Mouse (Mus musculus) neural tube, embryonic 15.5 days (tissue): ENCODE measurements around the gene Rps26. TPM values are rescaled to one million over a fixed set of nuclear protein-coding genes. Genes with fewer than 3 reads are reported as not detected.
"Not testable (repeated sequence)": the region's sequence is repeated elsewhere in the genome, so short reads cannot be mapped to it uniquely, and the experiment has no call there.

ENCODE experiments used
- ATAC-seq: fragments of 200-750 bp; cut with Nextera tagmentation; 2 replicates; pipeline ENCODE4 v1.8.0; 2017; ENCODE audit warnings: mild to moderate bottlenecking, moderate TSS enrichment, moderate library complexity; ENCODE audit not compliant: low FRiP score
- H3K27ac ChIP-seq: fragments of 300-500 bp; sonication (generic); replicated peaks from 2 replicates; pipeline ENCODE4 v1.5.1; 2015; ENCODE audit warnings: mild to moderate bottlenecking, inconsistent platforms
- H3K27me3 ChIP-seq: fragments of 300-500 bp; sonication (generic); replicated peaks from 2 replicates; pipeline ENCODE4 v1.6.1; 2015; ENCODE audit warnings: inconsistent platforms
- H3K36me3 ChIP-seq: fragments of 300-500 bp; sonication (generic); 2 replicates; pipeline ENCODE4 v1.6.1; 2015; ENCODE audit warnings: inconsistent platforms
- H3K4me1 ChIP-seq: fragments of 300-500 bp; sonication (generic); 2 replicates; pipeline ENCODE4 v1.6.1; 2015; ENCODE audit warnings: inconsistent platforms
- H3K4me2 ChIP-seq: fragments of 300-500 bp; sonication (generic); 2 replicates; pipeline ENCODE4 v1.6.1; 2015; ENCODE audit warnings: inconsistent platforms, mild to moderate bottlenecking, moderate library complexity
- H3K4me3 ChIP-seq: fragments of 300-500 bp; sonication (generic); replicated peaks from 2 replicates; pipeline ENCODE4 v1.5.1; 2015; ENCODE audit warnings: mild to moderate bottlenecking, inconsistent platforms
- H3K9ac ChIP-seq: fragments of 300-500 bp; sonication (generic); replicated peaks from 2 replicates; pipeline ENCODE4 v1.6.1; 2015; ENCODE audit warnings: mild to moderate bottlenecking, inconsistent platforms
- H3K9me3 ChIP-seq: fragments of 300-500 bp; sonication (generic); replicated peaks from 2 replicates; pipeline ENCODE4 v1.6.1; 2016; ENCODE audit warnings: inconsistent platforms
- WGBS: fragments of 180-500 bp; shearing (Covaris S2); methylation state at CpG from one replicate; pipeline ENCODE4 v1.1.7; 2015; ENCODE audit warnings: mixed read lengths; 5-methylcytosine and 5-hydroxymethylcytosine counted together
- polyA plus RNA-seq: library from polyadenylated mRNA; unstranded; fragments of >200 nt; fragmentation: Nextera tagmentation; extraction: Ambion mirVana; gene quantifications from 2 replicates; pipeline ENCODE4 v1.2.1, GENCODE M21; 2015

The Rps26 gene
- polyA plus RNA-seq, 1 experiment from 2014 or later: 381 TPM

- Histone ChIP-seq H3K4me1 (peaks cover 9% of the 10 kb centered on the region), H3K27ac (no peak overlapping the region), H3K4me3 (no peak overlapping the region), H3K4me2 (peak overlapping the region; percentile 35), H3K9ac (no peak overlapping the region), H3K9me3 (no peaks in the 10 kb centered on the region), H3K27me3 (no peaks in the 10 kb centered on the region), H3K36me3 (peaks cover 85% of the 10 kb centered on the region)
- no peak for ATAC-seq
- 12% methylated on average over 11 of the region's 11 CpGs for WGBS
These were observed 10.5 kb upstream of the Rps26 start for GRCm38 (mm10) chr10:128637011-128637410.

DNA sequence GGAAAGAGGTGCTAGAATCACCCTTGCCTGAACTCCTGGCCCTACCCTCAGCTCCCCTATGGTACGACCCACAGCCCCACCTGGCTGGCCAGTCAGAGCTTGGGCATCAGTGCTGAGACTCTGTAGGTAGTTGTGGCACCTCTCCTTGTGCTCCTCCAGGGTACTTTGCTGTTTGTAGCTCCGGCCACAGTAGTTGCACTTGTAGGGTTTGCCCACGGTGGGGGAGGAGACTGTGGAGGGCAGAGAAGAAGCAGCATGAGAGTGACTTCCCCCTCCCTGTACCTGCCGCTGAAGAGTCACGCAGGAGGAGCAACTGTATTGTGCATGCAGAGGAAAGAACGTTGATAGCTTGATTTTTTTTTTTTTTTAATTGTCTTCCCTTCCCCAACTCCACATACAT is 10.0 kb upstream of the Rps26 start:
- Histone ChIP-seq H3K36me3 (peaks cover 81% of the 10 kb centered on the region), H3K9me3 (no peaks in the 10 kb centered on the region), H3K4me3 (no peak overlapping the region), H3K4me1 (peaks cover 5% of the 10 kb centered on the region; the same call in 1 of the 2 replicates), H3K4me2 (peak overlapping the region; percentile 35; the same call in 1 of the 2 replicates), H3K9ac (no peak overlapping the region), H3K27ac (no peak overlapping the region), H3K27me3 (no peaks in the 10 kb centered on the region)
- ATAC-seq: no peak
- 45% methylated on average over 6 of the region's 6 CpGs for WGBS

- ATAC-seq: no peak
- WGBS: 97% methylated on average over 13 of the region's 13 CpGs
- Histone ChIP-seq H3K4me1 (peaks cover 5% of the 10 kb centered on the region; the same call in 1 of the 2 replicates), H3K36me3 (peaks cover 73% of the 10 kb centered on the region), H3K4me2 (no peak overlapping the region), H3K9me3 (no peaks in the 10 kb centered on the region), H3K9ac (no peak overlapping the region), H3K27me3 (no peaks in the 10 kb centered on the region), H3K4me3 (no peak overlapping the region), H3K27ac (no peak overlapping the region)
These were observed 9.2 kb upstream of the Rps26 start for GRCm38 (mm10) chr10:128635697-128636096.

DNA sequence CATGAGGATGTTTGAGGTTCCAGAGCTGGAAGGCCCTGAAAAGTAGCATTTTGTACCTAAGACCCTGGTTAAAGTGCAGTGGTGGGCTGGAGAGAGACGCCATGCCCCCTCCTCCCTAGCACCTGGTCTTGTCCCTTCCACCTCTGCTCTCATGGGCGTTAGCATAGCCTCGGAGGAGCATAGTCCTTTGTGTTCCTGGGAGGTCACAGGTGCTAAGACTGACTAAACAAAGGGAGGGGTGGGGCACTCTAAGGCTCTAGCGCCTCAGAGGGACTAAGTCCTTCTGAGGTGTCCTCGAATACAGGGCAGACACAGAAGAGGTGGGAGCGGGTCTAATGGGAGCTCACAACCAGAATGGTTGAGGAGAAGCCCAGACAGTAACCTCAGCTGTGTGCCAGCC is 5.0 kb upstream of the Rps26 start:
- ATAC-seq: no peak
- H3K27ac ChIP-seq: no peak overlapping the region
- 32% methylated on average over 6 of the region's 6 CpGs for WGBS

DNA sequence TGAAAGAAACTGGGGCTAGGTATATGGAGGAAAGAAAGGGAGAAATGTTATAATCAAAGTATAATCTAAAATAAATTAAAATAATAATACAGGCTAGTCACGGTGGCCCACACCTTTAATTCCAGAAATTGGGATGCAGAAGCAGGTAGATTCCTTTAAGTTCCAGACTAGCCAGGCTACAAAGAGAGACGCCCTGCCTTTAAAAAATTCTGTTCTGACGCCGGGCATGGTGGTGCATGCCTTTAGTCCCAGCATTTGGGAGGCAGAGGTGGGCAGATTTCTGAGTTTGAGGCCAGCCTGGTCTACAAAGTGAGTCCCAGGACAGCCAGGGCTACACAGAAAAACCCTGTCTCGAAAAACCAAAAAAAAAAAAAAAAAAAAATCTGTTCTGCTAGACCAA is 3.8 kb upstream of the Rps26 start:
- not testable (repeated sequence) for H3K9me3 ChIP-seq, H3K9ac ChIP-seq, H3K27ac ChIP-seq, ATAC-seq, H3K4me3 ChIP-seq, H3K4me2 ChIP-seq, H3K4me1 ChIP-seq, H3K27me3 ChIP-seq
- peaks cover 29% of the 10 kb centered on the region for H3K36me3 ChIP-seq
- 88% methylated on average over 5 of the region's 5 CpGs for WGBS

More for the DNA sequence above, 5.0 kb upstream of the Rps26 start:
- Histone ChIP-seq H3K9ac (no peak overlapping the region), H3K36me3 (peaks cover 41% of the 10 kb centered on the region), H3K4me3 (no peak overlapping the region), H3K4me2 (no peak overlapping the region), H3K9me3 (no peaks in the 10 kb centered on the region), H3K27me3 (no peaks in the 10 kb centered on the region), H3K4me1 (no peaks in the 10 kb centered on the region)

GRCm38 (mm10) chr10:128629746-128630145 is 3.2 kb upstream of the Rps26 start:
- Histone ChIP-seq H3K9me3 (no peaks in the 10 kb centered on the region), H3K4me2 (no peak overlapping the region), H3K9ac (no peak overlapping the region), H3K36me3 (peaks cover 28% of the 10 kb centered on the region), H3K27me3 (no peaks in the 10 kb centered on the region), H3K4me1 (peaks cover 10% of the 10 kb centered on the region), H3K4me3 (no peak overlapping the region), H3K27ac (no peak overlapping the region)
- 64% methylated on average over 2 of the region's 2 CpGs for WGBS
- ATAC-seq: no peak

DNA sequence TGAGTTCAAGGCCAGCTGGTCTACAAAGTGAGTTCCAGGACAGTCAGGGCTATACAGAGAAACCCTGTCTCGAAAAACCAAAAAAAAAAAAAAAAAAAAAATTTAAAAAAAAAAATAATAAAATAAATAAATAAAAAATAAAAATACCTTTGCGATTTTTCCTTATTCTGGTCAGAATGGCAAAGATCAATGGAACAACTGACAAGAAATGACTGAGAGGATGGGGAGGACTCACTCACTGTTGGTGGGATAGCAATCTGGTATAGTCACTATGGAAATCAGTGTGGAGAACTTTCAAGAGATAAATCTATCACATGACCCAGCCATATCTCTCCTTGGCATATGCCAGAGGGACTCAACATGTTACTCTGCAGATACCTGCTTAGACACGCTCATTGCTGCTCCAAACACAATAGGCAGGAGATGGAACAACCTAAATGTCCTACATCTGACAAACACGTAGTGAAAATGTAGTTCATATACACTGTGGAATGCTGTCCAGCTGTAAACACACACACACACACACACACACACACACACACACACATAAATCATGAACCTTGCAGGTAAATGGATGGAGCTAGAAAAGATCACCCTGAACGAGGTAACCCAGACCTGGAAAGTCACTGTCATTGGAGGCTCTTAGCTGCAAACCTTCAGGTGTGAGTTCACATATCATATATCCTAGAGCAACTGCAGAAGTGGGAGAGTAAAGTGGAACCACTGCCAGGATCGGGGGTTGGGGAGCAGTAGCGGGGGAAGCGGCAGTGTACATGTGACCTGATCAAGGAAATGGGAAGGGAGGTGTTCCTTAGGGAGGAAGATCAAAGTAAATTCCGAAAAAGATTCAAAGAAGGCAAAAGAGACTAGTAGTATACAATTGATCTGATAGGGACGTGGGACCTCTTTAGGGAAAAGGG is 1.1 kb upstream of the Rps26 start:
- Histone ChIP-seq H3K4me3 (no peak overlapping the region), H3K36me3 (peaks cover 28% of the 10 kb centered on the region), H3K4me1 (peaks cover 11% of the 10 kb centered on the region), H3K27ac (no peak overlapping the region), H3K9ac (no peak overlapping the region), H3K27me3 (no peaks in the 10 kb centered on the region), H3K4me2 (no peak overlapping the region), H3K9me3 (no peaks in the 10 kb centered on the region)
- ATAC-seq: no peak
- WGBS: 89% methylated on average over 10 of the region's 10 CpGs

GRCm38 (mm10) chr10:128625287-128625894 is 1.2 kb downstream of the Rps26 start:
- ATAC-seq: no peak
- peak overlapping the region; percentile 83; the same call in 1 of the 2 replicates for H3K27ac ChIP-seq
- H3K4me3 ChIP-seq: peak overlapping the region; percentile 91
- H3K4me2 ChIP-seq: peak overlapping the region; percentile 82
- peaks cover 26% of the 10 kb centered on the region for H3K36me3 ChIP-seq
- peaks cover 11% of the 10 kb centered on the region for H3K4me1 ChIP-seq
- no peaks in the 10 kb centered on the region for H3K27me3 ChIP-seq
- peak overlapping the region; percentile 93 for H3K9ac ChIP-seq
- WGBS: 51% methylated on average over 7 of the region's 7 CpGs
- H3K9me3 ChIP-seq: no peaks in the 10 kb centered on the region

- H3K36me3 ChIP-seq: peaks cover 26% of the 10 kb centered on the region
- H3K27me3 ChIP-seq, H3K4me2 ChIP-seq, H3K9me3 ChIP-seq, H3K9ac ChIP-seq, ATAC-seq, H3K27ac ChIP-seq, H3K4me3 ChIP-seq: not testable (repeated sequence)
- 83% methylated on average over 4 of the region's 4 CpGs for WGBS
- H3K4me1 ChIP-seq: peaks cover 11% of the 10 kb centered on the region
These were observed 3.4 kb downstream of the Rps26 start for GRCm38 (mm10) chr10:128623106-128623613.

- Histone ChIP-seq H3K27ac (no peak overlapping the region), H3K36me3 (peaks cover 26% of the 10 kb centered on the region), H3K27me3 (no peaks in the 10 kb centered on the region), H3K4me2 (no peak overlapping the region), H3K9ac (no peak overlapping the region), H3K4me3 (no peak overlapping the region), H3K4me1 (peaks cover 11% of the 10 kb centered on the region), H3K9me3 (no peaks in the 10 kb centered on the region)
- 79% methylated on average over 4 of the region's 4 CpGs for WGBS
- no peak for ATAC-seq
These were observed 3.8 kb downstream of the Rps26 start for GRCm38 (mm10) chr10:128622702-128623101.

DNA sequence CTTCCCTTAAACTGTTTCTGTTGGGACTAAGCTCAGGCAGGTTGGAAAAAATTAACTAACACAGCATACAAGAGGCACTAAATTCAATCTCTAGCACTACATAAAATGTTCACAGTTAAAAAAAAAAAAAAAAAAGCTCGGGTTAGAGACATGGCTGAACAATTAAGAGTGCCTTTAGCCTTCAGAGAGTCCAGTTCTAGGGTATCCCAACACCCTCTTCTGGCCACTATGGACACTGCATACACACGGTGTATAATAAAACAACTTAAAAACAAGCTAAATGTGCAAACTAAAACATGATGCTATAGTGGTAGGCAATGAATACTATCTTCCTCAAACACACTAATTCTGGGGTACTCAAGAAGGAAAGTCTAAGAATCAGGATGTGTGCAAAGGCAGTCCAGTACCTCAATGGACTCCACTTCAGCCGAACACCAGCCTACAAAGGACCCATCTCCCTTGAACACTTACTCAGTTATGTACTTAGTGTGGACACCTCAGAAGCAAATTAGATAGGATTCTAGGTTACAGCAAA is 4.5 kb downstream of the Rps26 start:
- H3K9me3 ChIP-seq: no peaks in the 10 kb centered on the region
- H3K36me3 ChIP-seq: peaks cover 26% of the 10 kb centered on the region
- no peak overlapping the region for H3K4me3 ChIP-seq
- H3K4me2 ChIP-seq: no peak overlapping the region
- 78% methylated on average over 3 of the region's 3 CpGs for WGBS
- no peak for ATAC-seq
- no peak overlapping the region for H3K9ac ChIP-seq
- H3K27ac ChIP-seq: no peak overlapping the region
- H3K27me3 ChIP-seq: no peaks in the 10 kb centered on the region
- peaks cover 11% of the 10 kb centered on the region for H3K4me1 ChIP-seq
